Mouse (Mus musculus): ENCODE results near the gene Slc2a5.

Gene Slc2a5

GRCm38 (mm10) chr4:150139090-150139489 lies 20.0 kb downstream of the Slc2a5 start:
- intact Hi-C loops (cut with DNase I): no loop called here

DNA sequence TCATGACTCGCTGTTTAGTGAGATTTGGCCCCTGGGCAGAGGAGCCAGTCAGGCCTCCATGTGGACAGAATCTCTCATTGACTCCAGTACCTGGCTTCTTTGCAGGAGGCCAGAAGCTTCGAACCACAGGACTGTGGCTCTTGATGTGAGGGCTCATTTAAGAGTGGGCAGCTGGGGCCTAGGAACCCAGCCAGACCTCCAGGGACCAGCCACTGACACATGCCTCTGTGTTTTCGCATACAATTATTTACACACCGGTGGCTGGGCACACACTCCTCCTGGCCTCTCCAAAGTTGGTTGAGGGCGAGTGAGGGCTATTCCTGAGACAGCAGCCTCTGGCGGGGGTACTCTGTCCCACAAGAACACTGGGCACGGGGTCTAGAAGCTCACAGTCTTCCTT lies 21.3 kb downstream of the Slc2a5 start:
- intact Hi-C loops (cut with DNase I): no loop called here

DNA sequence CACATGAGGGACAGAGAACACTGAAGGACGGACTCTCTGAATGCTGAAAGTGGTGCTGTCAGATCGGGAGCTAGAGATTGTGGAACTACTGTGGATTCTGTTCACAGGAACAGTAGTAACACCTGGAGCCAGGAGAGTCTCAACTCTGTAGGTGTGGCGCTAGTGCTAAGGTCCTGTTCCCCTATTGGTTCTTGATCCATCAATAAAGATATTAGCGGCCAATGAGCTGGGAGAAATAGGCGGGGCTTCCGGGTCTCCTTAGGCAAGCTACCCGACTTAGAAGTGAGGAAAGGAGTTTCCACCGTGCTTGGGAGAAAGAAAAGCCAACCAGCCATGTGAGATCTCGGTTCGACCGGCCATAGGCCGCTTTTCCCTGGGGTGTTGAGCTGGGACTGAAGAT lies 25.2 kb downstream of the Slc2a5 start:
- intact Hi-C loops (cut with DNase I): no loop called here

DNA sequence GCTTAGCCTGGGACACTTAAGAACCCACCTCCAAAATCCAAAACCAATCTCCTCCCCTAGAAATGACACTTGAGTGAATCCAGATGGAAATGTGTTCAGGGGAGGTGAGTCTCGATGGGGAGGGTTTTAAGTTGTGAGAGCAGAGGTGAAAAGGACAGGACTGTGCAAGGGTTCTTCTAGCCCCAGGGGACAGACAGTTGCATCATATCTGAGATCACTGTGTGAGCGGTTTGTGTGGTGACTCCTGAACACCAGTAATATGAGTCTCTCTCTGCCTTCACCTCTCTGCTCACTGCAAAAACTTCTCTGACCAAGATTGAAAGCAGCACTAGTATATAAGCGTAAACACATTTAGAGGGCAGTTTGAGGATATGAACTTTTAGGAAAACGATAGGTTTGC lies 27.2 kb downstream of the Slc2a5 start:
- intact Hi-C loops (cut with DNase I): no loop called here

- intact Hi-C loops (cut with DNase I): no loop called here
Measured at GRCm38 (mm10) chr4:150151045-150151444, 32.0 kb downstream of the Slc2a5 start.

GRCm38 (mm10) chr4:150152483-150152882 lies 33.4 kb downstream of the Slc2a5 start:
- intact Hi-C loops (cut with DNase I): no loop called here

DNA sequence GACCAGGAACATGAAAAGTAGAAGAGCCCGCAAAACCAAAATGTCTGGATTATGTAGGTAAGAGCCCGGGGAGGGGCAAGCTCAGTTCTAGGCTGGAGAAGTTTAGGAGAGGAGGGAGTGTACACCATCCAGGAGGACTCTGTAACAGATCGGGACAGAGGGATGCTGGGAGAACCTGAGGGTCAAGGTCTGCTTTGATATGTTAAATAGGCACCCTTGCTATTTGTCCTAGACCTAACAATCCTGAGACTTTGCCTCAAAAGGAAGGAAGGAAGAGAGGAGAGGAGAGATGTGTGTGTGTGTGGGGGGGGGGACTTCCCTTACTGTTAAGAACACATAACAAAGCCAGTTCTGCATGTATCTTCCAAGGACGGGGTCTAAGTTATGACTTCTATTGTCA lies 36.2 kb downstream of the Slc2a5 start:
- intact Hi-C loops (cut with DNase I): no loop called here

GRCm38 (mm10) chr4:150155731-150156130 lies 36.6 kb downstream of the Slc2a5 start:
- intact Hi-C loops (cut with DNase I): no loop called here

DNA sequence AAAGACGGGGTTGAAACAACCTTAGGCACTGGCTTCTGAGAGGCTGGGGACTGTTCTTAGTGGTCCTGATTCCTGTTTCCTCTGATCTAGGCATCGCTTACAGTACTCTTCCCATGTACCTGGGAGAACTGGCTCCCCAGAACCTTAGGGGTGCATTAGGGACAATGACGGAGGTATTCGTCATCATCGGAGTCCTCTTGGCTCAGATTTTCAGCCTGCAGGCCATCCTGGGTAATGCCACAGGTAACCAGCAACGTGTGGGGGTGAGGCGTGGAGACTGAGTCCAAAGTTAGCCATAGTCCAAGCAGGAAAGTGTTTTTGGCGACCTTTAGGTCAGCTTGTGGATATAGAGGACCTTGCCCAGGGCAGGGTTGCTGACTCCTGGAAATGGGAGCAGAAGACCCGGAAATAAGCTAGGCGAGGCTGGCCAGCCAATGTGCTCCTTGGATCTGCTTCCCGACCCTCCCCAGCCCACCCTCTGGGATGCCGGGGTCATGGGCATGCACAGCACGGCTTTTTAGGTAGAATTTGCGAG lies 38.3 kb downstream of the Slc2a5 start:
- intact Hi-C loops (cut with DNase I): no loop called here

DNA sequence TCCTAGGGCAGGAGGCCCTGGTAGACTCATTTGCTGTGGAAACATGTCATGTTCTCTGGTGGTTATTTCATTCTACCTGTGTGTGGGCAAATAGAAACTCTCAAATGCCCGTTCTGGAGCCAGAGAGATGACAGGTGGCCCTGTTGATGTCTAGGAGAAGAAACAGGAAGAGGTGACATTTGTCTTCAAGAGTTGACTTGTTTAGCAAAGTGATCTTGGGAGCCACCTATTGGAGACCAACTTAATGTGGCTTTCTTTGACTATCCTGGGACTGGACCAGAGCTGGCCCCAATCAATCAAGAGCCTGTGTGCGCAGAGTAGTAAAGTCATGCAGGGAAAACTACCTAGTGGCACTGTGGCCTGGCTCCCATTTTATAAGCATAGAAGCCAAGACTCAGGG lies 40.4 kb downstream of the Slc2a5 start:
- intact Hi-C loops (cut with DNase I): no loop called here

GRCm38 (mm10) chr4:150162561-150163169 lies 43.6 kb downstream of the Slc2a5 start:
- intact Hi-C loops (cut with DNase I): no loop called here

DNA sequence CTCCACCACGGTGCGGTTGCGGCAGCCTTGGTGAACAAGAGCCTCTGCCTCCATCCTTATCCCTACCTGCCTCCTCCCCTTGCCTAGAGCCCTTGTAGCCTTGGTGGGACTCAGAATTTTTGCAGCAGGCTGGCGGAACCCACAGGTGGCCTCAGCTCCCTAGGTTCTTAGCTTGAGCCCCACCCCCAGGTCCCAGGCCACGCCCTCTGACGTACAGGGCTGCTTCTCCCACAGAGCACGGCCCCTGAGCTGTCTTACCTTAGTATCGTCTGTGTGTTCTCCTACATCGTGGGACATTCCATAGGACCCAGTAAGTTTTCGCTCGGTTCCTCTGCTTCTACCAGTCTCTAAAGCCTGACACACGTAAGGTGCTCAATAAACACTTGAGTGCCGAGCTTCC lies 45.8 kb downstream of the Slc2a5 start:
- intact Hi-C loops (cut with DNase I): no loop called here

GRCm38 (mm10) chr4:150168406-150168805 lies 49.3 kb downstream of the Slc2a5 start:
- intact Hi-C loops (cut with DNase I): no loop called here

DNA sequence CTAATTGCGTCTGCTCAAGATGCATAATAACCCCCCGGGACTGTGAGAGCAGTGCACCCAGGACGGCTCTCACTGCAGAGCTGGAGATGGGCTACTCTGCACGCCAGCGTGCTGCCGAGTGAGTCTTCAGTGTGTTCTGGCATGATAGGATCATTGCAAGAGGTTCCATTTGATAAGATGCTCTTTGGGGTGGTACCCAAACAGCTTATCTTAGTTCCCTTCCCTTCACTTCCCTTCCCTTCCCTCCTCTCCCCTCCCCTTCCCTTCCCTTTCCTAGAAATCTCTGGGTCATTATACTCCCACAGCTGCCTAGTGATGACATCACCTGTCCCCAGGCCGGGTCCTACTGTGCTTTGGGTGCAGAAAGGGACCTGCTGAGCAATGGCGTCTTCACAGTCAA lies 53.0 kb downstream of the Slc2a5 start:
- intact Hi-C loops (cut with DNase I): loop anchor here (10.0 kb wide), 1 partner anchor 73 kb away; no protein-coding TSS in a partner anchor

- intact Hi-C loops (cut with DNase I): loop anchor here (10.0 kb wide), 1 partner anchor 72 kb away; no protein-coding TSS in a partner anchor
Measured at GRCm38 (mm10) chr4:150173281-150173680, 54.2 kb downstream of the Slc2a5 start.

DNA sequence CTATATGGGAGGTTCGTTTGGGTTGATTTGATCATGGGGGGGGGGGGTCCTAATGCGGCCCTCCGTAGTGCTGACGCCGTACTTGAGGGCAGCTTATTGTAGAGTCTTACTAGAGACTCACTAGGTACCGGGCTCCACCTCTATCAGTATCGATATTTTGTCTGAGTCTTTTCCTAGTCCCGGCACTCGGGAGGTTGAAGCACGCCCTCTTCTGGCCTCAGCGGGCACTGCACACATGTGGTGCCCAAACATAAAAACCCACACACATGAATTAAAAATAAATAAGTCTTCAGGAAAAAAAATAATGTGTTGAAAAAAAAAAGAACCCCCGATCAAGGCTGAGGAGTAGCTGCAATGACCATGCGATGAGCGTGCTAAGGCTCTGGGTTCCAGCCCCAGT lies 54.9 kb downstream of the Slc2a5 start:
- intact Hi-C loops (cut with DNase I): loop anchor here (10.0 kb wide), 1 partner anchor 71 kb away; no protein-coding TSS in a partner anchor

GRCm38 (mm10) chr4:150176535-150176934 lies 57.5 kb downstream of the Slc2a5 start:
- intact Hi-C loops (cut with DNase I): loop anchor here (2.0 to 10.0 kb wide), 2 partner anchors 42 to 68 kb away; no protein-coding TSS in a partner anchor

GRCm38 (mm10) chr4:150177122-150177521 lies 58.0 kb downstream of the Slc2a5 start:
- intact Hi-C loops (cut with DNase I): loop anchor here (2.0 to 10.0 kb wide), 2 partner anchors 42 to 68 kb away; no protein-coding TSS in a partner anchor

DNA sequence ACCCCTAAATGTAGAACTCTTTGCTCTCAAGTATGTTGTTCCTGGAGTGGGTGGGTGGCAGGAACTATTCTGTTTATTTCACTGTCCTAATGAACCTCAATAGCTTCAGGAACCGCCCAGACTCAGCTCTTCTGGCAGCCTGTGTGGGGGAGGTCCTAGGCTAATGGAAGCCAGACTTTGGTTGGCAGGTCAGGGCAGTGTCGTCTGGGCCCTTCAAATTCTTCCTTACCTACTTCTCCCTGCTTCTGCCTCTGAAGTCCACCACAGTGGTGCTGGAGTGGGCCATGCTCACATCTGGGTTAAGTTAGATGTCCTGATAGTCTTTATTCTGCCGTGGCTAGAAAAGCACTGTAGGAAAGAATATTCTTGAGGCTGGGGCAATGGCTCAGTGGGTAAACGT lies 59.0 kb downstream of the Slc2a5 start:
- intact Hi-C loops (cut with DNase I): loop anchor here (10.0 kb wide), 1 partner anchor 67 kb away; no protein-coding TSS in a partner anchor

- intact Hi-C loops (cut with DNase I): no loop called here
Measured at GRCm38 (mm10) chr4:150181304-150181703, 62.2 kb downstream of the Slc2a5 start.

DNA sequence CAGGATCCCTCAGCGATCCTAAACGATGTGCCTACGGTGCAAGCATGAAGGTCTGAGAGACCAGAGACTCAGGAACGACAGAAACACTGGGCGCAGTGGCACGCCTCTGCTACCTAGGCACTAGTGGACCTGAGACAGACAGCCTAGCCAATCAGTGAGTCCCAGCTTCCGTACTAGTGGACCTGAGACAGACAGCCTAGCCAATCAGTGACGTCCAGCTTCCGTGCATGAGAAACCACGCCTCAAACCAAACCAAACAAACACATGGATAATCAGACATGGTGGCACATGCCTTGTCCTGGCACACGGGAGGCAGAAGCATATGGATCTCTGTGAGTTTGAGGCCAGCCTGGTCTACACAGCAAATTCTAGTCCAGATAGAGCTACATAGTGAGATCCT lies 69.2 kb downstream of the Slc2a5 start:
- intact Hi-C loops (cut with DNase I): no loop called here

- intact Hi-C loops (cut with DNase I): no loop called here
Measured at GRCm38 (mm10) chr4:150192199-150192598, 73.1 kb downstream of the Slc2a5 start.
